Mouse (Mus musculus): ENCODE data around the gene Rpl31.

The Rpl31 gene

DNA sequence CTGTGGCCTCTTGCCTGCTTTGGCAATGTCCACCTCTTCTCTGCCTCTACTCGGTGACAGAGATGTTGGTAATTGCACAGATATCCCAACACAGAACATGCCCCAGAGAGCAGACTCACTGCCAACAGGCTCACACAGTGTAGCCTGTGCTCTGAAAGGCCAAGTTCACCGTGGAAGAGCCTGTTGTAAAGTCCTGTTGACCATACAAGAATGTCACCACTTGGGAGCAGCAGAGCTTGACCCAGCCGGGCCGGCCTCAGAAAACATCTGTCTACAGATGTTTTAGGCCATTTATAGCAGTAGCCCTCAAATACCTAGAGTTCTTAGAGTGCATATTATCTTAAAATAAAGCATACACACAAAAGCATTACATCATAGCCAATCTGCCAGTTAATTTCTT, 39.5 kb downstream of the Rpl31 start:
- DNase-seq, result no peak

- DNase-seq, result peak in 1 of 2 experiments; percentile 55
Measured at GRCm38 (mm10) chr1:39408123-39408522, 40.5 kb downstream of the Rpl31 start.

DNA sequence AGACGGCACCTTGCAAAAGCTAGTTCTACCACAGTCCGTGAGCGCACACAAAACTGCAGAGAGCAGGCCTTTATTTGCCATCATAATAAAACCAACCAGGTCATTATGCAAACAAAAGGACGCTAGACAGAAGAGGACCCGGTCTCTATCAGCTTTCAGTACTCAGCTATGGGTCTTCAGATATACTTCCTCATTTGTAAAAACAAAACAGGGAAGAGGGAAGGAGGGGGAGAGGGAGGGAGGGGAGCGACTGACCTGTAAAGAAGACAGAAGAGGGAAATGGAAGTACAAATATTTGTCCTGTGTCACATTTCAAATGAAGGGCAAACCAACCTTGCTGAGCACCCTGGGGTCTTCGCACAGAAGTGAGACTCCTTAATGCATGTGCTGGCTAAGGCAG, 41.0 kb downstream of the Rpl31 start:
- DNase-seq, result no peak

- peak; percentile 37 to 70 for DNase-seq
Measured at GRCm38 (mm10) chr1:39410085-39410821, 42.6 kb downstream of the Rpl31 start.

GRCm38 (mm10) chr1:39417817-39418216, 50.2 kb downstream of the Rpl31 start:
- DNase-seq, result peak; percentile 81 to 92

DNA sequence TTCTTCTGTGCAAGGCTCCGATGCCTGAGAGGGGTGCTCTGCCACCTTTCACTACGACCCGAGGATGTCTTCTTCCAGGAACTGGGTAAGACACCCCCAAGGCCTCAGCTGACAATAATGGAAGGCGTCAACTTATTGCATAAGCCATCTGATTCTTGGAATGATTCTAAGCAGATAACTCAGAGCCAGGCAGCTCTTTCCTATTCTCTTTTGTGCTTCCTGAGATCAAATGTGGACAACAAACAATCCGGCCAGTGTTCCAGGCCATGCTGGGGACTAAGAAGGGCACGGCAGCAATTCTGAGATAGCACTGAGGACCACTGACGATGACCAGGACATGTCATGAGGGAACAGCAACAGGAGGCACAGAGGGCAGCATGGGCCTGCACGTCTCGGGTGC, 51.2 kb downstream of the Rpl31 start:
- peak in 1 of 2 experiments; percentile 45 for DNase-seq

DNA sequence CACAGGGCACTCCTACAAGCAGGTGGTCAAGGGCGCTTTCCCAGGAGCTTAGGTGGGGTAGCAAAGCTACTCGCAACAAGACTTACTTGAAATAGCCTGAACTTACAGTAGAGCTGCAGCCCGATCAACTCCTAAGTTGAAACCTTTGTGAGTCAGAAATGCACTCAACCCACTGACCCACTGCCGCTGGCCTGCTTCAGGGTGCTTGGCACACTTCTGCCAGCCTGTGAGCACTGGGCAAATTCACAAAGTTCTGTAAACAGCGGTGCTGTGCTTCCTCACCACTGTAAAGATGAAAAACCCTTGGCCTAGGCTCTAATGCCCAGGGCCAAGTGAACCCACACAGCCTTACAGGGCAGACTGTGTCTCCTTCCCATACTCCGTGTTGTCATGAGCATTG, 53.3 kb downstream of the Rpl31 start:
- DNase-seq, result no peak
